Mouse (Mus musculus) heart, adult 2 months (tissue): ENCODE measurements around the gene Kat14. TPM values are rescaled to one million over a fixed set of nuclear protein-coding genes. Genes with fewer than 3 reads are reported as not detected.

Experiments
- DNase-seq, 2 experiments: peaks; one replicate each; pipeline ENCODE4 v3.0.0; 2021
- H3K27ac ChIP-seq: fragments of 200-600 bp; 2 replicates; pipeline ENCODE4 v1.8.1; 2022
- H3K27me3 ChIP-seq: fragments of 200-500 bp; 2 replicates; pipeline ENCODE4 v1.6.1; 2012; ENCODE audit warnings: mild to moderate bottlenecking, low read length, inconsistent platforms, mixed read lengths; ENCODE audit not compliant: control insufficient read depth, insufficient read depth
- H3K36me3 ChIP-seq: fragments of 200-500 bp; 2 replicates; pipeline ENCODE4 v1.6.1; 2012; ENCODE audit warnings: low read length, inconsistent platforms; ENCODE audit not compliant: control insufficient read depth, insufficient read depth
- H3K4me1 ChIP-seq: fragments of 200-500 bp; 2 replicates; pipeline ENCODE4 v1.6.1; 2011; ENCODE audit warnings: low read length; ENCODE audit not compliant: control insufficient read depth, insufficient read depth
- H3K4me3 ChIP-seq: fragments of 200-600 bp; 2 replicates; pipeline ENCODE4 v1.8.1; 2022
- H3K79me2 ChIP-seq: fragments of 200-500 bp; replicated peaks from 2 replicates; pipeline ENCODE4 v1.6.1; 2012; ENCODE audit warnings: mild to moderate bottlenecking, inconsistent platforms, low read length, moderate library complexity, mixed read lengths; ENCODE audit not compliant: control insufficient read depth, insufficient read depth
- H3K9ac ChIP-seq: fragments of 200-500 bp; 2 replicates; pipeline ENCODE4 v1.6.1; 2012; ENCODE audit warnings: low read depth, mild to moderate bottlenecking, control low read depth, inconsistent platforms, low read length, mixed read lengths
- CTCF ChIP-seq: fragments of 200-600 bp; IDR thresholded peaks from 2 replicates; pipeline ENCODE4 v1.8.1; 2022; ENCODE audit warnings: antibody characterized with exemption, mild to moderate bottlenecking, moderate library complexity
- EP300 ChIP-seq: fragments of 200-500 bp; IDR thresholded peaks from 2 replicates; pipeline ENCODE4 v1.6.1; 2011; ENCODE audit warnings: low read depth, low read length, control low read depth; ENCODE audit not compliant: insufficient read depth
- POLR2A ChIP-seq: fragments of 200-500 bp; IDR thresholded peaks from 2 replicates; pipeline ENCODE4 v1.6.1; 2011; ENCODE audit warnings: mild to moderate bottlenecking, low read depth, low read length, control low read depth; ENCODE audit not compliant: insufficient read depth
- WGBS: fragments of 180-500 bp; shearing (Covaris S2); methylation state at CpG from one replicate; pipeline ENCODE4 v1.1.7; 2018; 5-methylcytosine and 5-hydroxymethylcytosine counted together
- intact Hi-C: fragments of 180-260 bp; cut with DNase I; formaldehyde crosslinking; loops from one replicate; pipeline ENCODE4 v1.15.1; 2025
- polyA plus RNA-seq: library from polyadenylated mRNA; depleted of rRNA; stranded (reverse); fragments of >200 nt; gene quantifications from 2 replicates; pipeline ENCODE4 v1.2.3, GENCODE M21; 2012
- total RNA-seq, 2 experiments: library from RNA; stranded (reverse); gene quantifications; 2 replicates each; pipeline ENCODE4 v1.2.3; 2021

Gene Kat14
- total and polyA plus RNA-seq, 3 experiments = 22.2 to 26.8 (median 23.7) TPM

GRCm38 (mm10) chr2:144369511-144369910 is 728 bp downstream of the Kat14 start:
- Histone ChIP-seq H3K4me1 (peaks cover 7% of the 10 kb centered on the region), H3K4me3 (peak overlapping the region; percentile 79), H3K9ac (peak overlapping the region; percentile 96), H3K79me2 (peaks cover 3% of the 10 kb centered on the region), H3K27ac (peak overlapping the region; percentile 89), H3K27me3 (no peaks in the 10 kb centered on the region), H3K36me3 (peaks cover 11% of the 10 kb centered on the region)
- intact Hi-C loops = loop anchor here (2.0 to 10.0 kb wide), 4 partner anchors 88 to 185 kb away; partner anchors contain the start of genes Dzank1, Mgme1, Polr3f and Rbbp9
- DNase-seq = no peak
- 1% methylated on average over 12 of the region's 12 CpGs for WGBS
- TF ChIP-seq CTCF (no peak), EP300 (no peak), POLR2A (no peak)

GRCm38 (mm10) chr2:144371566-144371965 is 2.8 kb downstream of the Kat14 start:
- peaks cover 3% of the 10 kb centered on the region for H3K79me2 ChIP-seq
- no peak for DNase-seq
- peaks cover 12% of the 10 kb centered on the region for H3K36me3 ChIP-seq
- H3K9ac ChIP-seq = no peak overlapping the region
- H3K27ac ChIP-seq = no peak overlapping the region
- TF ChIP-seq POLR2A (no peak), EP300 (no peak), CTCF (no peak)
- intact Hi-C loops = no loop called here
- peaks cover 7% of the 10 kb centered on the region for H3K4me1 ChIP-seq
- no peak overlapping the region for H3K4me3 ChIP-seq
- no peaks in the 10 kb centered on the region for H3K27me3 ChIP-seq
- WGBS = 80% methylated on average over 4 of the region's 4 CpGs

DNA sequence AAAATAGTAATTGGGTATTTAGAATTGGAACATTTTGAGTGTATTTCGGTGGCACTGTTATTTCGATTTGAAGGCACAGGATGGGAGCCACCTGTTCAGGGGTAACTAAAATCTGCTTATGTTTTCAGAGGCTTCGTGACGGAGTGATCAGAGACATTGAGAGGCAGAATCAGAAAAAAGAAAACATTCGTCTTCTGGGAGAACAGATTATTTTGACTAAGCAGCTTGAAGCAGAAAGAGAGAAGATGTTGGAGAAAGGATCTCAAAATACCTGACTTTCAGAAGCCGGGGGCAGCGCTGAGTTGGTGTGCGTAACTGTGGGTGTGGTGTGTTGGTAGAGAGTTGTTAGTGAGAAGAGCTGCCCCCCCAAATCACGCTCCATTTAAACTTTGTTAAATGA is 4.3 kb downstream of the Kat14 start:
- Histone ChIP-seq H3K9ac (no peak overlapping the region), H3K27me3 (no peaks in the 10 kb centered on the region), H3K27ac (no peak overlapping the region), H3K36me3 (peaks cover 17% of the 10 kb centered on the region), H3K4me3 (no peak overlapping the region), H3K4me1 (peaks cover 7% of the 10 kb centered on the region), H3K79me2 (peaks cover 3% of the 10 kb centered on the region)
- WGBS = 95% methylated on average over 9 of the region's 9 CpGs
- no peak for DNase-seq
- intact Hi-C loops = no loop called here
- no peak for TF ChIP-seq POLR2A
- TF ChIP-seq CTCF = no peak
- no peak for TF ChIP-seq EP300

DNA sequence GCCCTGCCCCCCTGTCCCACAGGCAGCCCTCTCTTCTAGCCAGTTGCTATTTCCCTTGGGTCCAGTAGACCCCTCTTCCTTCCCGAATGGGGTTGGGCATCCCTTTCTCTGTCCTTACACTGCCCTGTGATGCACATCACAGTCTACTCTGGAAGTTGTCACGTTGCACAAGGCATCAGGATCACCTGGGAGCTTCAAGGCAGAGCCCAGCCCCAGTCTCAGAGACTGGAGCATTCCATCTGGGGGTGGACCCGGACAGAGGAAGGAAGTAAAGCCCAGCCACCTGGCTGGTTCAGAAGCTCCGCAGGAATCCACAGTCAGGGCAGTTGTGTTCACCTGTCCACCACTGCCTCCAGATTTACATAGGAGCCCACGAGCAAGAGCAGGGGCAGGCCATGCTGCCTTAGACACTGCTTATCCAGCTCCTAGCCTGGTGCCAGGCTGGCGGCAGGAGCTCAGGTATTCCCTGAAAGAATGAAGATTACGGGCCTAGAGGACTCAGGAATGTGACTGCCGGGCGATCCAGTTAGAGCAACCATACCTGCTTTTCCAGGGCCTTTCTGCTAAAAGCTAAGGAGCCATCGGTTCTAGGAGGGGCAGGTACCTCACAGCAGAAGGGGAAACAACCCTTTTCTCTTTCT is 6.4 kb downstream of the Kat14 start:
- no peak for DNase-seq
- H3K4me1 ChIP-seq = peaks cover 5% of the 10 kb centered on the region; the same call in 1 of the 2 replicates
- no peak overlapping the region for H3K4me3 ChIP-seq
- H3K9ac ChIP-seq = no peak overlapping the region
- intact Hi-C loops = no loop called here
- no peak overlapping the region for H3K27ac ChIP-seq
- TF ChIP-seq POLR2A (no peak), EP300 (no peak), CTCF (no peak)
- no peaks in the 10 kb centered on the region for H3K27me3 ChIP-seq
- peaks cover 16% of the 10 kb centered on the region for H3K36me3 ChIP-seq
- WGBS = 83% methylated on average over 10 of the region's 10 CpGs
- H3K79me2 ChIP-seq = peaks cover 3% of the 10 kb centered on the region

DNA sequence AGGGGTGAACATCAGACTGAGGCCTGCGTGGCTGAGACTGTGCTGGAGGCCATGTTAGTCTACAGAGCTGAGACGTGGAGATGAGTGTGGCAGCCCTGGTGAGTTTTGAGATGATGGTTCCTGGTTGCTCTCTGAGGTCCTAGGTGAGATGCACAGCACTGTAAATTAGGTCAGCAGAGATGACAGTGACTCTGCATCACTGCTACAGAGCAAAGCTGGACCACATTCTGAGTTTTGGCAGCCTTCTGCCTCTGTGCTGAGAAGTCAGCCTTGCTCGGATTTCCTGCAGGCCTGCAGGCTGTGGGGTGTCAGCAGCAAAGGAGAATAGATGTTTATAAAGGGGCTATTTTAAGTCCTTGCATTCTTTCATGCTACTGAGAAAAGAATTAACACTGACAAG is 12.5 kb downstream of the Kat14 start:
- no peak overlapping the region for H3K4me3 ChIP-seq
- no peak overlapping the region for H3K9ac ChIP-seq
- WGBS = 56% methylated on average over 3 of the region's 3 CpGs
- no peak for TF ChIP-seq EP300
- TF ChIP-seq CTCF = no peak
- no peak for TF ChIP-seq POLR2A
- no peak overlapping the region for H3K27ac ChIP-seq
- peaks cover 30% of the 10 kb centered on the region for H3K36me3 ChIP-seq
- no peak for DNase-seq
- no peaks in the 10 kb centered on the region for H3K27me3 ChIP-seq
- peaks cover 6% of the 10 kb centered on the region; the same call in 1 of the 2 replicates for H3K4me1 ChIP-seq
- intact Hi-C loops = no loop called here
- no peaks in the 10 kb centered on the region; the same call in none of the 2 replicates for H3K79me2 ChIP-seq

DNA sequence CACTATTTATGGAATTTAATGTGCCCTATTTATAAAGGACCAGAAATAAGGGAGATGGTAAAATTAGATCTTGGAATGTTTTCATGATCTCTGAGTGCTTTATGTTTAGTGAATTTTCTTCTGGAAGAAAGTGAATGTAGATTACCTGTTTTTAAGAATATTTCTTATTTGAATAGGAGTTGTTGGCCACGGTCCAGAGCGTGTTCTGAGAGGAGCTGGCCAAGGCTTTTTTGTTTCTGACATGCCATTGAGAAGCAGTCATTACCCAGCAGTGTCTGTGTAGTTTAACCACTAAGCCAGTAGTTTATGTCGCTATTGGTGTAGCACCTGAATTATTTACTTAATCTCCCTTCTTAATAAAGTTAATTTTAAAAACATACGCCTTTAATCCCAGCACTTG is 13.0 kb downstream of the Kat14 start:
- Histone ChIP-seq H3K9ac (no peak overlapping the region), H3K27ac (no peak overlapping the region), H3K27me3 (no peaks in the 10 kb centered on the region), H3K4me1 (peaks cover 7% of the 10 kb centered on the region), H3K79me2 (no peaks in the 10 kb centered on the region; the same call in none of the 2 replicates), H3K36me3 (peaks cover 28% of the 10 kb centered on the region), H3K4me3 (no peak overlapping the region)
- DNase-seq = no peak
- no peak for TF ChIP-seq CTCF
- TF ChIP-seq EP300 = no peak
- TF ChIP-seq POLR2A = no peak
- WGBS = 71% methylated on average over 4 of the region's 4 CpGs
- intact Hi-C loops = no loop called here
